Mouse (Mus musculus) neural tube, embryonic 15.5 days (tissue): ENCODE data around the gene Dtx4. TPM values are rescaled to one million over a fixed set of nuclear protein-coding genes. Genes with fewer than 3 reads are reported as not detected.

Source experiments
- ATAC-seq: fragments of 200-750 bp; cut with Nextera tagmentation; 2 replicates; pipeline ENCODE4 v1.8.0; 2017; ENCODE audit warnings: mild to moderate bottlenecking, moderate TSS enrichment, moderate library complexity; ENCODE audit not compliant: low FRiP score
- H3K27ac ChIP-seq: fragments of 300-500 bp; sonication (generic); replicated peaks from 2 replicates; pipeline ENCODE4 v1.5.1; 2015; ENCODE audit warnings: mild to moderate bottlenecking, inconsistent platforms
- H3K27me3 ChIP-seq: fragments of 300-500 bp; sonication (generic); replicated peaks from 2 replicates; pipeline ENCODE4 v1.6.1; 2015; ENCODE audit warnings: inconsistent platforms
- H3K36me3 ChIP-seq: fragments of 300-500 bp; sonication (generic); 2 replicates; pipeline ENCODE4 v1.6.1; 2015; ENCODE audit warnings: inconsistent platforms
- H3K4me1 ChIP-seq: fragments of 300-500 bp; sonication (generic); 2 replicates; pipeline ENCODE4 v1.6.1; 2015; ENCODE audit warnings: inconsistent platforms
- H3K4me2 ChIP-seq: fragments of 300-500 bp; sonication (generic); 2 replicates; pipeline ENCODE4 v1.6.1; 2015; ENCODE audit warnings: inconsistent platforms, mild to moderate bottlenecking, moderate library complexity
- H3K4me3 ChIP-seq: fragments of 300-500 bp; sonication (generic); replicated peaks from 2 replicates; pipeline ENCODE4 v1.5.1; 2015; ENCODE audit warnings: mild to moderate bottlenecking, inconsistent platforms
- H3K9ac ChIP-seq: fragments of 300-500 bp; sonication (generic); replicated peaks from 2 replicates; pipeline ENCODE4 v1.6.1; 2015; ENCODE audit warnings: mild to moderate bottlenecking, inconsistent platforms
- H3K9me3 ChIP-seq: fragments of 300-500 bp; sonication (generic); replicated peaks from 2 replicates; pipeline ENCODE4 v1.6.1; 2016; ENCODE audit warnings: inconsistent platforms
- WGBS: fragments of 180-500 bp; shearing (Covaris S2); methylation state at CpG from one replicate; pipeline ENCODE4 v1.1.7; 2015; ENCODE audit warnings: mixed read lengths; 5-methylcytosine and 5-hydroxymethylcytosine counted together
- polyA plus RNA-seq: library from polyadenylated mRNA; unstranded; fragments of >200 nt; fragmentation: Nextera tagmentation; extraction: Ambion mirVana; gene quantifications from 2 replicates; pipeline ENCODE4 v1.2.1, GENCODE M21; 2015

The Dtx4 gene
- polyA plus RNA-seq, 1 experiment from 2014 or later: 34.5 TPM

DNA sequence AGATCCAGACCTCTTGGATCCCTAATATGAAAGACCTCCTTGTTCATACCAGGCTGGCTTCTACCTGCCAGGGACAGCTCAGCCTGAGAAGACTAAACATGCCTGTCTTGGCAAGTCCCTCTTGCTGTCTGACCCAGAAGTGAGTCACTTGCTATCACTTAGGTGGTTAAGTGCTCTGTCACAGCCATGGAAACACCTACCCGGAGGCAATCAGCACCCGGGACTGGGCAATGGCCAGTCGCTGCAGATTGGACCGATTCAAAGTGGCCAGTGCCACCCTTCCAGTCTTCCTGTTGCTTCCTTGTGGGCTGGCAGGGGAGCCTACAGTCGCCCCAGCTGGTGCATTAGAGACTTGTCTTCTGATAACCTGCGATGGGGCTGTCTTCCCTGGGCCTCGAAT lies 9.6 kb downstream of the Dtx4 start:
- H3K9ac ChIP-seq: no peak overlapping the region

DNA sequence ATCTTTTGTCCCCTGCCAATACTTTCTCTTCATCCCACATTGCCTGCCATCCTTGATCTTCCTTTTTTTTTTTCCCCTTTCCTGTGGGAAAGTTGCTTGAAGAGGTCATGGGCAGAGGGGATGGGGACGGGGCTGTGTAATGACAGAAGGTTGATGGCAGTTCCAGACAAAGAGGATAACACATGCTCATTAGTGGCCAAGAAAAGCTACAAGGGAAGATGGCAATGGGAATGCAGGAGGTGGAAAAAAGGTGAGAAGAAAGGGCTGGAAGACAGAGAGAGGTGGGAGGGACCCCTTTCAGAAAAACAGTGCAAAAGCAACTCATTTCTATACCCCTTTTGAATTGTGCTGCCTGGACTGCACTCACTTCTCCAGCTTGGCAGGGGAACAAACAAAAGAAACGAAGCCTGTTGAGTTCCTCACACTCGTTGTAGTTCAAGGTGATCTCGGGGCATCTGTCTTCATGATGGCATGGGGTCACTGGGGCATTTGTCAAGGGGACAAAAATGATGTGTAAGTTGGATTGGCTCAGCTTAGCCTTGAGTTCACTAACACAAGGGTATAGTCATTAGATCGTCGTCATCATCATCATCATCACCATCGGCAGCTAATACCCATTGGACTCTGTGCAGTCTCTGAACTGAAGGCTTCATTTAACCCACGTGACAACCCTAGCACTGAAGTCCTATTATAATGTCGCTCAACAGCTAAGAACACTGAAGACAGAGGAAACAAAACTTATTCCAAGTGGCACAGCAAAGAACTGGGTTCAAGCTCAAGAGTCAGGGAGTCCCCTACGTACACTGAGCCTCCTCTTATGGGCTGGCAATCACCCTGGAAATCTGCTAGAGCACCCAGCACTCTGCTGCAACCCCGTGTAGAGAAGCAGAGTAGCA lies 11.3 kb downstream of the Dtx4 start:
- Histone ChIP-seq H3K27me3 (no peaks in the 10 kb centered on the region), H3K9me3 (no peaks in the 10 kb centered on the region), H3K4me1 (peaks cover 54% of the 10 kb centered on the region), H3K4me2 (no peak overlapping the region), H3K36me3 (peaks cover 33% of the 10 kb centered on the region), H3K27ac (peak overlapping the region; percentile 60), H3K9ac (no peak overlapping the region), H3K4me3 (no peak overlapping the region)
- peak; percentile 11; the same call in 1 of the 2 replicates for ATAC-seq
- 15% methylated on average over 11 of the region's 11 CpGs for WGBS

More for the DNA sequence above, 9.6 kb downstream of the Dtx4 start:
- H3K36me3 ChIP-seq: peaks cover 21% of the 10 kb centered on the region
- 85% methylated on average over 7 of the region's 7 CpGs for WGBS
- no peaks in the 10 kb centered on the region for H3K9me3 ChIP-seq
- ATAC-seq: no peak
- no peaks in the 10 kb centered on the region for H3K27me3 ChIP-seq
- H3K4me2 ChIP-seq: no peak overlapping the region
- no peak overlapping the region for H3K4me3 ChIP-seq
- H3K4me1 ChIP-seq: peaks cover 66% of the 10 kb centered on the region
- H3K27ac ChIP-seq: peak overlapping the region; percentile 60; the same call in 1 of the 2 replicates

DNA sequence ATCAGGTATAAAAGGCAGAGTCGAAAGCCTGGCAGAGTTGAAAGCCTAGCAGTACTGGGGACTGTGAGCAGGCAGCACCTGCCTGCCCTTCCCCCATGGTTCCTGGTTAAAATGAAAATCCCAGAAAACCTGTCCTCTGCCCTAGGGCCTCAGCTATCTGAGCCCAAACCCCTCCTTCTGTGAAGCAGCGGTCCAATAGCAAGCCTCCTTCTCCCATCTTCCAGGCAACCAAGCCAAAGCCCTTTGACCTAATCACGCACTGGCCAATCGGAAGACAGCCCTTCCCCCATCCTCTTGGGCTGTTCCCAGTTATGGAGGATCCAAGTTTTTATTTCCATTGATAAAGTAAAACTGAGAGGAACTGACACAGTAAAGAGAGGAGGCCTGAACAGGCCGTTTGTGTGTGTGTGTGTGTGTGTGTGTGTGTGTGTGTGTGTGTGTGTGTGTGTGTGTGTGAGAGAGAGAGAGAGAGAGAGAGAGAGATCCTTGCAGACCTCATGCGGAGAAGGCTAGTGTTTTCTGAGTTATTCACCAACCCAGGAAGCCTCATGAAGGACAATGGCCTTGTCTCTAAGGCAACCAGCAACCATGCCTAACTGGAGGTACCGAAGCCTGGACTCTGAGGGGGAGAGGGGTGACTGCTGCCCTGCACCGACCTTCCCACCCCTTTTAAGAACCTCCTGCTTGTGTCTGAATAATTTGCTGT lies 12.1 kb downstream of the Dtx4 start:
- Histone ChIP-seq H3K4me1 (peaks cover 51% of the 10 kb centered on the region), H3K27ac (peak overlapping the region; percentile 60), H3K4me3 (no peak overlapping the region), H3K36me3 (peaks cover 41% of the 10 kb centered on the region), H3K4me2 (no peak overlapping the region), H3K27me3 (no peaks in the 10 kb centered on the region), H3K9ac (no peak overlapping the region), H3K9me3 (no peaks in the 10 kb centered on the region)
- peak; percentile 64 for ATAC-seq
- 6% methylated on average over 8 of the region's 8 CpGs for WGBS

DNA sequence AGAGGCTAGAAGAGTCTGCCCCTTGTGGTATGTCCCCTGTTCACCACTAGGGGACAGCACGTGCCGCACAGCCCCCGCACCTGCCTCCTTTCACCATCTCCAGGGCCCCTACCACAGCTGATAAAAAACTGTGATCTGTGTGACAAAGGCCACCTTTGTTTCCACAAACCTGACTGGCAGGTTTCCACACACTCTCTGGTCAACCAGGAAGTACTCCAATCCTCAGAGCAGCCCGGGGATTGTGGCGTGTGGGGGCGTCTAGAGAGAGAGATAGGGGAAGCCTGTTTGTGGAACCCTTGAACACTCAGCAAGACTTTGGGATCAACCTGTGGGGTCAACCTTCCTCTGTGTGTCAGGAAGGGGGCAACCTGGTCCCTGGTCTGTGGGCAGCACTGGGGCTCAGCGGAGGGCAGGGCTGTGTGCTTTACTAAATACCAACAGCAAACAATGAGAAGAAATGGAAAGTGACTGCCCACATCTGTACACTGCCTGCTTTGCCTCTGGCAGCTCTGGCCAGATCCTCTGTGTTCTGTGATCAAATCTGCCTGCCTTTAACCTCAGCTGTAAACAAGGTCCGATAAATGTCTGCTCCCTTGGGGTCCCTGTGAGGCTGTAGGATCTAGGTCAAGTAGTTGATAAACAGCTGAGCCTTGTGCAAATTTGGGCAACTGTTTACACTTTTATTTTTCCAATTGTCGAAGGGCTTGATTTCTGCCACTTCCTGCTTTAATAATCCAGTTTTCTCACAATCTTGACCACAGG lies 12.9 kb downstream of the Dtx4 start:
- H3K9ac ChIP-seq: no peak overlapping the region
- no peak overlapping the region for H3K4me3 ChIP-seq
- H3K27ac ChIP-seq: peak overlapping the region; percentile 60
- no peaks in the 10 kb centered on the region for H3K27me3 ChIP-seq
- H3K4me2 ChIP-seq: no peak overlapping the region
- peaks cover 48% of the 10 kb centered on the region for H3K36me3 ChIP-seq
- WGBS: 10% methylated on average over 9 of the region's 9 CpGs
- no peak; the same call in 1 of the 2 replicates for ATAC-seq
- peaks cover 43% of the 10 kb centered on the region for H3K4me1 ChIP-seq
- no peaks in the 10 kb centered on the region for H3K9me3 ChIP-seq

- no peak for ATAC-seq
- peak overlapping the region; percentile 60 for H3K27ac ChIP-seq
- H3K4me2 ChIP-seq: no peak overlapping the region
- peaks cover 55% of the 10 kb centered on the region for H3K36me3 ChIP-seq
- 85% methylated on average over 12 of the region's 12 CpGs for WGBS
- H3K4me3 ChIP-seq: no peak overlapping the region
- H3K9ac ChIP-seq: no peak overlapping the region
- H3K9me3 ChIP-seq: no peaks in the 10 kb centered on the region
- no peaks in the 10 kb centered on the region for H3K27me3 ChIP-seq
- peaks cover 42% of the 10 kb centered on the region for H3K4me1 ChIP-seq
Measured at GRCm38 (mm10) chr19:12487511-12488204, 13.6 kb downstream of the Dtx4 start.

GRCm38 (mm10) chr19:12486875-12487274 lies 14.4 kb downstream of the Dtx4 start:
- H3K36me3 ChIP-seq: peaks cover 59% of the 10 kb centered on the region
- no peaks in the 10 kb centered on the region for H3K27me3 ChIP-seq
- H3K27ac ChIP-seq: peak overlapping the region; percentile 60

DNA sequence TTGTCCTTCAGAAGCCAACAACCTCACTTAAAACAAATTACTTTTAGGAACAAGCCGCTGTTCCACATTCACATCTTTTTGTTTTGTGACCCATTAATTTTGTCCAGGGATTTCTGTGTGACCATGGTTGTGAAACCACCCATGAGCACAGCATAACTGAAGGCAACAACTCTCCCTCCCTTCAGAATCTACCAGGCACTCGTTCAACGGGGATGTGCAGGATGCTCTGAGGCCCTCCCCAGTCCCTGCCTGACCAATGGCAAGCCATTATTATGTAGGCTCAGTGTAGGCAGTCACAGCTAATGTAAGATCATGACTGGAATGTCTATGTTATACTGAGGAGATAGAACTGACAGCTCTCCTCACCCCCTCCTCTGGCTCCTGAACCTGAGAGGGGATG lies 15.6 kb downstream of the Dtx4 start:
- peaks cover 58% of the 10 kb centered on the region for H3K36me3 ChIP-seq
- H3K9ac ChIP-seq: no peak overlapping the region
- H3K4me3 ChIP-seq: no peak overlapping the region
- no peaks in the 10 kb centered on the region for H3K27me3 ChIP-seq
- peak overlapping the region; percentile 41 for H3K27ac ChIP-seq
- no peak overlapping the region for H3K4me2 ChIP-seq
- peaks cover 33% of the 10 kb centered on the region for H3K4me1 ChIP-seq
- no peak for ATAC-seq
- no peaks in the 10 kb centered on the region for H3K9me3 ChIP-seq
- WGBS: 50% methylated on average over 3 of the region's 3 CpGs

More at GRCm38 (mm10) chr19:12486875-12487274, 14.4 kb downstream of the Dtx4 start:
- Histone ChIP-seq H3K4me3 (no peak overlapping the region), H3K9ac (no peak overlapping the region), H3K9me3 (no peaks in the 10 kb centered on the region), H3K4me1 (peaks cover 39% of the 10 kb centered on the region), H3K4me2 (no peak overlapping the region)
- no peak for ATAC-seq
- 68% methylated on average over 6 of the region's 6 CpGs for WGBS

DNA sequence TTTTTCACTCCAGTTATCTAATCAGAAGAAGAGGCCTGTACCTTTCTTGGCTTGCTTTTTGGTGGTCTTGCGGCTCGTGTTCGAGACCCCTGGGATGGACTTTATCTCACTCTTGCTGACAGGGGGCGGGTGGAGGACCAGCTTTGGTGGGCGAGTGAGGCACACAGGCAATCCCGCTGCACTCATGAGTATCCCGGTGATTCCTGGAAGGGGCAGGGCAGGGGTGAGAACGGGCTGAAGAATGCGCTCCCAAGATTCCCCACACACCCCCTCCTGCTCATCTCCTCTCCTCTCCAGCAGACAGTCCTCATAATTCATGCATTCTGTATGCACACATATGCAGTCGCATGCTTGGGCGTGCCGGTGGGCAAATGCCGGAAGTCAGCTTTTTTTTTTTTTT lies 16.0 kb downstream of the Dtx4 start:
- Histone ChIP-seq H3K4me2 (no peak overlapping the region), H3K4me3 (no peak overlapping the region), H3K36me3 (peaks cover 58% of the 10 kb centered on the region), H3K9me3 (no peaks in the 10 kb centered on the region), H3K27me3 (no peaks in the 10 kb centered on the region), H3K9ac (no peak overlapping the region), H3K27ac (peak overlapping the region; percentile 52; the same call in 1 of the 2 replicates), H3K4me1 (peaks cover 29% of the 10 kb centered on the region)
- no peak for ATAC-seq
- 74% methylated on average over 13 of the region's 13 CpGs for WGBS

DNA sequence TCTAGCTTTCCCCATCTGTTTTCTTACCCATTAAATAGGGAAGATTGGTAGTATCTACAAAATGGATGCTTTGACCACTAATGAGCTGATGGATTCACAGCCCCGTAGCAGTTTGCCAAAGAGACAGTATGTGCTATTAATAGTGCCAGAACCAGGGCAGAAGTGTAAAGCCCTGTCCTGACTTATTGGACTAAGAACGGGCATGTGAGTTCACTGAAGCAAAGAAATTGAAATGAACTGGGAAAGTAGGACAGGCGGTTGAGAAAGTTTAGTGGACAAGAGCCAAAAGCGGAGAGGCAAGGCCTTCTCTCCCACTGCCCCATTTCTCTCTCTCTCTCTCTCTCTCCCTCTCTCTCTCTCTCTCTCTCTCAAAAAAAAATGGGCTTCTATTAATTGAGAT lies 17.0 kb downstream of the Dtx4 start:
- no peaks in the 10 kb centered on the region for H3K27me3 ChIP-seq
- H3K4me1 ChIP-seq: peaks cover 21% of the 10 kb centered on the region
- H3K9ac ChIP-seq: no peak overlapping the region
- no peak overlapping the region for H3K4me2 ChIP-seq
- ATAC-seq: no peak
- H3K27ac ChIP-seq: peak overlapping the region; percentile 56
- H3K9me3 ChIP-seq: no peaks in the 10 kb centered on the region
- no peak overlapping the region for H3K4me3 ChIP-seq
- H3K36me3 ChIP-seq: peaks cover 66% of the 10 kb centered on the region
- 56% methylated on average over 4 of the region's 4 CpGs for WGBS

DNA sequence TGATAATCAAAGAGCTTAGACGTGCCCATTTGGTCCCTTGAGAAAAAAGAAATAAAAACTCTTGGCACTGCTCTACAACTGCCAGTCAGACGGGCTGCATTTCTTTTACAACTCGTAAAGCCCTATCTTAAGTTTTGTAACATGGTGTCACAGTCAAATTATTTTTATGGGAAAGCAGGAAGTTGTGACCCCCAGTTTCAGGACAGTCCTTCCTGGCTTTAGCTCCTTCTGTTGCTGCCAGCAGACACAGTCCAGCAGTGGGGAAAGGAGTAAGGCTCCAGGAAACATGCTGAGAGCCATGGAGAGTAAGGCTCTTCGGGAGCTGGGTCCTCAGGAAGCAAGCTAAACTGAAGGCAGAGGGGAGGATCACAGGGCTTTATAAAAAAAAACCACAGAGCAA lies 17.5 kb downstream of the Dtx4 start:
- Histone ChIP-seq H3K4me2 (no peak overlapping the region), H3K9me3 (no peaks in the 10 kb centered on the region), H3K27ac (peak overlapping the region; percentile 56), H3K9ac (no peak overlapping the region), H3K27me3 (no peaks in the 10 kb centered on the region), H3K4me3 (no peak overlapping the region), H3K36me3 (peaks cover 70% of the 10 kb centered on the region), H3K4me1 (peaks cover 17% of the 10 kb centered on the region)
- WGBS: 60% methylated on average over 4 of the region's 4 CpGs
- ATAC-seq: peak; percentile 15; the same call in 1 of the 2 replicates

DNA sequence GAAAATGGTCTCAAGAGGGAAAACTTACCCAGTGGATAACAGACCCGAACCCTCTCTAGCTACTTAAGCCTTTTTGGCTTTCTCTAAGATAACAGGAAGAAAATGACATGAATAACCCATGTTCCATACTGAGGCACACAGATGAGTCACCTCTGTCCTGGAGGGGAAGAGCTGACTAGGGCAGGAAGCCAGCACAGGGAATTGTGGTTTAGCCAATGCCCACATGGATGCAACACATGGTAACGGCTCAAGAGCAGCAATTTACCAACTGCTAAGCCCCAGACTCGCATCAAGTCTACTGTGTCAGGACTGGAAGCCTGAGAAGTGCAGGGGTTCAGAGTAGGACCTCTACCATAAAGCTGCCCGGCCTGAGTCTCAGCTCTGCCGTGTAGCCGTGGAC lies 22.9 kb downstream of the Dtx4 start:
- 86% methylated on average over 6 of the region's 6 CpGs for WGBS
- no peak for ATAC-seq
- Histone ChIP-seq H3K4me2 (no peak overlapping the region), H3K36me3 (peaks cover 77% of the 10 kb centered on the region), H3K9ac (no peak overlapping the region), H3K4me1 (peaks cover 20% of the 10 kb centered on the region), H3K4me3 (no peak overlapping the region), H3K27me3 (no peaks in the 10 kb centered on the region), H3K9me3 (no peaks in the 10 kb centered on the region), H3K27ac (no peak overlapping the region)
